Mouse (Mus musculus): ENCODE measurements around the gene Pmm2. TPM values are rescaled to one million over a fixed set of nuclear protein-coding genes. Genes with fewer than 3 reads are reported as not detected.

The Pmm2 gene
- polyA plus RNA-seq, 1 experiment: 31.7 TPM

- Histone ChIP-seq H3K36me3 (ENCODE audit: control insufficient read depth, insufficient read depth) (peaks cover 8% of the 10 kb centered on the region), H3K4me2 (ENCODE audit: low read depth) (peak overlapping the region; percentile 95), H3ac (ENCODE audit: control insufficient read depth, insufficient read length) (no peak overlapping the region), H3K79me2 (ENCODE audit: control insufficient read depth, insufficient read depth) (peaks cover 78% of the 10 kb centered on the region), H3K27me3 (ENCODE audit: control insufficient read depth, insufficient read depth, insufficient read length) (no peaks in the 10 kb centered on the region), H3K4me3 (no peak overlapping the region)
- TF ChIP-seq SRF (IDR thresholded peaks at IDR 0.05; ENCODE audit: control insufficient read depth, insufficient read length, low read depth) (no peak), E2F4 (IDR thresholded peaks at IDR 0.05; ENCODE audit: insufficient read depth) (no peak), MYOG (IDR thresholded peaks at IDR 0.05; ENCODE audit: control insufficient read depth in 1 of 3, insufficient read depth in 1 of 3, insufficient read length in 2 of 3, low read depth in 2 of 3) (no peak), POLR2A (IDR thresholded peaks at IDR 0.05; ENCODE audit: insufficient read length, low read depth) (peak; percentile 11)
These were observed 29.0 kb downstream of the Pmm2 start for GRCm38 (mm10) chr16:8666452-8666851.

DNA sequence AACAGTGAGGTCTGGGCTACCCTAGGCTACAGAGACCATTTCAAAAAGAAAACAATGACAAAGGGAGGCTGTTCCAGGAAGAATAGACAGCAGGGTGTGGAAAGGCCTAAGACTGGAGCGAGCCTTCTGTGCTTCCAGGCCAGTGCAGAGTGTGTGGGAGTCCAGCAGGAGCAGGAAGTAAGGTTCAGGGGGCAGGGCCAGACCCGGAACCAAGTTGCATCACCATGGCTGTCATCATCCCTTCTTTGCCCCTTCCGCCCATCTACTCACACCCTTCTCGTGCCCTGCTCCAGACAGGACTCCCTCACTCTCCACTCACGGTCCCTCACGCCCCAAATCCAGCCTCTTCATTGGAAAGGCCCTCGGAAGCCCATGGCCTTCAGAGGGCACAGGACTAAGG, 29.8 kb downstream of the Pmm2 start:
- Histone ChIP-seq H3K27me3 (ENCODE audit: control insufficient read depth, insufficient read depth, insufficient read length) (no peaks in the 10 kb centered on the region), H3K4me3 (peak overlapping the region; percentile 11), H3ac (ENCODE audit: control insufficient read depth, insufficient read length) (no peak overlapping the region), H3K4me2 (ENCODE audit: low read depth) (peak overlapping the region; percentile 95), H3K36me3 (ENCODE audit: control insufficient read depth, insufficient read depth) (no peaks in the 10 kb centered on the region), H3K79me2 (ENCODE audit: control insufficient read depth, insufficient read depth) (peaks cover 78% of the 10 kb centered on the region)
- TF ChIP-seq SRF (IDR thresholded peaks at IDR 0.05; ENCODE audit: control insufficient read depth, insufficient read length, low read depth): no peak
- TF ChIP-seq CEBPB (IDR thresholded peaks at IDR 0.05; ENCODE audit: insufficient read depth, poor library complexity, severe bottlenecking): peak; percentile 83
- no peak for TF ChIP-seq MYOG (IDR thresholded peaks at IDR 0.05; ENCODE audit: control insufficient read depth in 1 of 3, insufficient read depth in 1 of 3, insufficient read length in 2 of 3, low read depth in 2 of 3)
- TF ChIP-seq USF1 (IDR thresholded peaks at IDR 0.05; ENCODE audit: low read depth): no peak
- peak; percentile 88 for TF ChIP-seq POLR2AphosphoS2 (IDR thresholded peaks at IDR 0.05; ENCODE audit: insufficient read length, low read depth)
- TF ChIP-seq MYOD1 (IDR thresholded peaks at IDR 0.05; ENCODE audit: control insufficient read depth in 1 of 3, insufficient read length in 2 of 3, low read depth in 2 of 3): no peak
- TF ChIP-seq TCF12 (IDR thresholded peaks at IDR 0.05; ENCODE audit: insufficient read depth, poor library complexity, severe bottlenecking): no peak
- no peak for TF ChIP-seq TCF3 (IDR thresholded peaks at IDR 0.05; ENCODE audit: insufficient read length, low read depth)
- TF ChIP-seq POLR2A (IDR thresholded peaks at IDR 0.05; ENCODE audit: insufficient read length, low read depth): peak; percentile 56
- TF ChIP-seq E2F4 (IDR thresholded peaks at IDR 0.05; ENCODE audit: insufficient read depth): no peak
- TF ChIP-seq MAX (IDR thresholded peaks at IDR 0.05; ENCODE audit: low read depth): no peak
- no peak for TF ChIP-seq REST (IDR thresholded peaks at IDR 0.05; ENCODE audit: insufficient read depth, insufficient read length)

DNA sequence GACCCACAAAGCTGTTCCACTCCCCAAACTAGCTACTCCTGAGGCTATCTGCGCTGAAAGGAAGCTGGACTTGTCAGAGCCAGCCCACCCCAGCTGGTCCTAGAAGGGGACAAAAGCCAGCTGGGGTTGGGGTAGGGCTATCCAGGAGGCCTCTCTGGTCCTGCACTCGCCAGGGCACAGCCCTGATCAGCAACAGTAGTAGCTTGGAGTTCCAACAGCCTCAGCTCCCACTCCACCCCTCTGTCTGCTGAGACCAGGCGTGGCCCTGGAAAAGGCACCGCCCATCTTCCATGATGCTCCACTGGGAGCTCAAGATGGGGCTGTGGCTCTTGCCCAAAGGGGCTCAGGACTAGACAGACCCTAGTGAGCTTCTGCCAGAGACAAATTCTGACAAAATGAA, 30.3 kb downstream of the Pmm2 start:
- Histone ChIP-seq H3ac (ENCODE audit: control insufficient read depth, insufficient read length) (no peak overlapping the region), H3K79me2 (ENCODE audit: control insufficient read depth, insufficient read depth) (peaks cover 78% of the 10 kb centered on the region), H3K36me3 (ENCODE audit: control insufficient read depth, insufficient read depth) (no peaks in the 10 kb centered on the region), H3K4me3 (peak overlapping the region; percentile 11), H3K27me3 (ENCODE audit: control insufficient read depth, insufficient read depth, insufficient read length) (no peaks in the 10 kb centered on the region), H3K4me2 (ENCODE audit: low read depth) (peak overlapping the region; percentile 95)
- TF ChIP-seq POLR2AphosphoS2 (IDR thresholded peaks at IDR 0.05; ENCODE audit: insufficient read length, low read depth): peak; percentile 80
- no peak for TF ChIP-seq E2F4 (IDR thresholded peaks at IDR 0.05; ENCODE audit: insufficient read depth)
- TF ChIP-seq POLR2A (IDR thresholded peaks at IDR 0.05; ENCODE audit: insufficient read length, low read depth): peak; percentile 62

DNA sequence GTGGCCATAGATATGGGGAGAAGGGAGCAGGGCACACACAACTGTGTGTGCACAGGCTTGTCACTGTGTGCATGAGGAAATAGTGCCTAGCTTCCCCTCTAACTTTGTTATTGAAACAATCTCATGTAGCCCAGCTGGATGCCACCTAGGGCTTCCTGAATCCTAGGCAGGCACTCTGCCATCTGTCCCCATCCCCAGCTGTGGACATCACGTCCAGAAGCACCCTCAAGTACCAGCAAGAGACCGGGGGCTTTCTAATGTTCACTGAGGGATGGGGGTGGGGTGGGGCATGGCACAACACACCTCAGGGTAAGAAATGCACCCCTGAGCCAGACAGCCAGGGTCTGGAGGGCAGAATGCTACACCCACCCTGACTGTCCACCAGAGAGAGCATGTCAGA, 30.9 kb downstream of the Pmm2 start:
- Histone ChIP-seq H3K4me2 (ENCODE audit: low read depth) (peak overlapping the region; percentile 95), H3K36me3 (ENCODE audit: control insufficient read depth, insufficient read depth) (no peaks in the 10 kb centered on the region), H3ac (ENCODE audit: control insufficient read depth, insufficient read length) (no peak overlapping the region), H3K79me2 (ENCODE audit: control insufficient read depth, insufficient read depth) (peaks cover 78% of the 10 kb centered on the region), H3K4me3 (peak overlapping the region; percentile 11), H3K27me3 (ENCODE audit: control insufficient read depth, insufficient read depth, insufficient read length) (no peaks in the 10 kb centered on the region)
- TF ChIP-seq POLR2A (IDR thresholded peaks at IDR 0.05; ENCODE audit: insufficient read length, low read depth) (no peak), POLR2AphosphoS2 (IDR thresholded peaks at IDR 0.05; ENCODE audit: insufficient read length, low read depth) (no peak), MYOG (IDR thresholded peaks at IDR 0.05; ENCODE audit: control insufficient read depth in 1 of 3, insufficient read depth in 1 of 3, insufficient read length in 2 of 3, low read depth in 2 of 3) (no peak)

DNA sequence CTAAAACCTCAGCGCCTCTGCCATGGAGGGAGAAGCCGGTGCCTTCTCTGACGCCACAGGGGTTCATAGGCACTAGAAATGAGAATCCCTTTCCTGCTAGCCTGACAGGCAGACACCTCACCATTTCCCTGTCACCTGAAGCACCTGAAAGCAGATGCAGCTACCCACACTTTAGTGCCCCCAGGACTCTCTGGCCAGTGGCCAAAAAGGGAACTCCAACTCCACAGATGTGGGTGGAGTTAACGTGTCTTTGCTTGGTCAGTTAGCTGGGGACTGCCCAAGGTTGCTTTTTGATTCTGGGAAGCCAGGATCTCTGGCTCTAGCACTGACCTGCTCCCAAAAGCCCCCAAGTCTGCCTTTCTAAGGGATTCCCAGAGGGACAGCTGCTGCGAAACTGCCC, 32.0 kb downstream of the Pmm2 start:
- Histone ChIP-seq H3K4me3 (peak overlapping the region; percentile 65), H3K79me2 (ENCODE audit: control insufficient read depth, insufficient read depth) (peaks cover 68% of the 10 kb centered on the region), H3K27me3 (ENCODE audit: control insufficient read depth, insufficient read depth, insufficient read length) (no peaks in the 10 kb centered on the region), H3ac (ENCODE audit: control insufficient read depth, insufficient read length) (no peak overlapping the region), H3K36me3 (ENCODE audit: control insufficient read depth, insufficient read depth) (no peaks in the 10 kb centered on the region), H3K4me2 (ENCODE audit: low read depth) (peak overlapping the region; percentile 95)
- TF ChIP-seq MAX (IDR thresholded peaks at IDR 0.05; ENCODE audit: low read depth) (no peak), MYOG (IDR thresholded peaks at IDR 0.05; ENCODE audit: control insufficient read depth in 1 of 3, insufficient read depth in 1 of 3, insufficient read length in 2 of 3, low read depth in 2 of 3) (no peak), CEBPB (IDR thresholded peaks at IDR 0.05; ENCODE audit: insufficient read depth, poor library complexity, severe bottlenecking) (no peak), E2F4 (IDR thresholded peaks at IDR 0.05; ENCODE audit: insufficient read depth) (no peak), USF1 (IDR thresholded peaks at IDR 0.05; ENCODE audit: low read depth) (no peak), POLR2A (IDR thresholded peaks at IDR 0.05; ENCODE audit: insufficient read length, low read depth) (no peak), MYOD1 (IDR thresholded peaks at IDR 0.05; ENCODE audit: control insufficient read depth in 1 of 3, insufficient read length in 2 of 3, low read depth in 2 of 3) (no peak), REST (IDR thresholded peaks at IDR 0.05; ENCODE audit: insufficient read depth, insufficient read length) (no peak), SRF (IDR thresholded peaks at IDR 0.05; ENCODE audit: control insufficient read depth, insufficient read length, low read depth) (no peak), TCF3 (IDR thresholded peaks at IDR 0.05; ENCODE audit: insufficient read length, low read depth) (no peak), POLR2AphosphoS2 (IDR thresholded peaks at IDR 0.05; ENCODE audit: insufficient read length, low read depth) (no peak), TCF12 (IDR thresholded peaks at IDR 0.05; ENCODE audit: insufficient read depth, poor library complexity, severe bottlenecking) (no peak)

Data from myocyte (in vitro differentiated cells).